Mouse (Mus musculus) erythroblast, embryonic 14.5 days (primary cell): ENCODE measurements around the gene Pla2g3.

Experiments
- GATA1 ChIP-seq: IDR thresholded peaks from 2 replicates; pipeline ENCODE4 v1.6.1; 2012; ENCODE audit warnings: low read length, inconsistent platforms, mixed read lengths
- TAL1 ChIP-seq: IDR thresholded peaks from 3 replicates; pipeline ENCODE4 v1.6.1; 2012; ENCODE audit warnings: low read length, inconsistent platforms, mixed read lengths

GRCm38 (mm10) chr11:3530731-3531130, 42.6 kb downstream of the Pla2g3 start:
- TF ChIP-seq TAL1, result no peak
- no peak for TF ChIP-seq GATA1
